Mouse (Mus musculus): Measurements from ENCODE around the gene Rexo4. TPM values are rescaled to one million over a fixed set of nuclear protein-coding genes. Genes with fewer than 3 reads are reported as not detected.

Gene Rexo4
- polyA plus RNA-seq, 1 experiment from 2014 or later = 53.9 TPM

- peak within 1 kb of the TSS; percentile 85 for H3K27ac ChIP-seq (ENCODE audit: low read depth, low read length)
- peak within 1 kb of the TSS; percentile 98 for H3K4me2 ChIP-seq (ENCODE audit: low read depth, low read length, severe bottlenecking)
- DNase-seq (ENCODE audit: low spot score) = peak; percentile 100
- H3K27me3 ChIP-seq (ENCODE audit: control insufficient read depth, insufficient read depth, low read length) = no peaks in the 10 kb centered on the region
- H3K4me1 ChIP-seq (replicated peaks; ENCODE audit: control insufficient read depth, insufficient read depth, low read length) = peaks cover 10% of the 10 kb centered on the region
- peak within 1 kb of the TSS; percentile 95 for H3K9ac ChIP-seq (ENCODE audit: low read length)
- peak within 1 kb of the TSS; percentile 93 for H3K4me3 ChIP-seq (ENCODE audit: low read depth, low read length)
- H3K9me3 ChIP-seq (ENCODE audit: control insufficient read depth, low read length) = no peaks in the 10 kb centered on the region
- WGBS = 0% methylated on average over 74 of the region's 74 CpGs
- H3K36me3 ChIP-seq (ENCODE audit: control insufficient read depth, insufficient read depth, low read length) = peaks cover 24% of the 10 kb centered on the region; the same call in 1 of the 2 replicates
- ATAC-seq (replicated peaks; ENCODE audit: low FRiP score) = peak; percentile 93
Measured at GRCm38 (mm10) chr2:26910124-26910993, 53.8 kb downstream of the Rexo4 start, which contains the start of the genes Med22 and Rpl7a. Gene Med22 (minus strand): TSS chr2:26910677. Gene Rpl7a (plus strand): TSS chr2:26910764.

GRCm38 (mm10) chr2:26909387-26909784 lies 54.8 kb downstream of the Rexo4 start:
- Histone ChIP-seq H3K9me3 (ENCODE audit: control insufficient read depth, low read length) (no peaks in the 10 kb centered on the region), H3K27ac (ENCODE audit: low read depth, low read length) (0 out of 2 replicates have a peak overlapping the region, but pooled peaks have one; percentile 18), H3K9ac (ENCODE audit: low read length) (peak overlapping the region; percentile 76), H3K27me3 (ENCODE audit: control insufficient read depth, insufficient read depth, low read length) (no peaks in the 10 kb centered on the region), H3K4me3 (ENCODE audit: low read depth, low read length) (peak overlapping the region; percentile 93), H3K4me2 (ENCODE audit: low read depth, low read length, severe bottlenecking) (peak overlapping the region; percentile 60), H3K36me3 (ENCODE audit: control insufficient read depth, insufficient read depth, low read length) (peaks cover 24% of the 10 kb centered on the region; the same call in 1 of the 2 replicates), H3K4me1 (replicated peaks; ENCODE audit: control insufficient read depth, insufficient read depth, low read length) (peaks cover 8% of the 10 kb centered on the region)
- ATAC-seq (replicated peaks; ENCODE audit: low FRiP score) = no peak
- DNase-seq (ENCODE audit: low spot score) = no peak

- peaks cover 21% of the 10 kb centered on the region; the same call in 1 of the 2 replicates for H3K36me3 ChIP-seq (ENCODE audit: control insufficient read depth, insufficient read depth, low read length)
- H3K27me3 ChIP-seq (ENCODE audit: control insufficient read depth, insufficient read depth, low read length) = no peaks in the 10 kb centered on the region
- 87% methylated on average over 18 of the region's 18 CpGs for WGBS
- H3K9ac ChIP-seq (ENCODE audit: low read length) = peak overlapping the region; percentile 47
- peak overlapping the region; percentile 60; the same call in 1 of the 2 replicates for H3K4me2 ChIP-seq (ENCODE audit: low read depth, low read length, severe bottlenecking)
- no peak for ATAC-seq (replicated peaks; ENCODE audit: low FRiP score)
- DNase-seq (ENCODE audit: low spot score) = peak; percentile 50
- peaks cover 8% of the 10 kb centered on the region for H3K4me1 ChIP-seq (replicated peaks; ENCODE audit: control insufficient read depth, insufficient read depth, low read length)
- H3K4me3 ChIP-seq (ENCODE audit: low read depth, low read length) = peak overlapping the region; percentile 93
- H3K9me3 ChIP-seq (ENCODE audit: control insufficient read depth, low read length) = no peaks in the 10 kb centered on the region
- H3K27ac ChIP-seq (ENCODE audit: low read depth, low read length) = no peak overlapping the region
Measured at GRCm38 (mm10) chr2:26908710-26909386, 55.3 kb downstream of the Rexo4 start.

GRCm38 (mm10) chr2:26907109-26907508 lies 57.1 kb downstream of the Rexo4 start:
- H3K27ac ChIP-seq (ENCODE audit: low read depth, low read length) = no peak overlapping the region
- no peaks in the 10 kb centered on the region for H3K27me3 ChIP-seq (ENCODE audit: control insufficient read depth, insufficient read depth, low read length)
- H3K4me1 ChIP-seq (replicated peaks; ENCODE audit: control insufficient read depth, insufficient read depth, low read length) = peaks cover 6% of the 10 kb centered on the region
- peaks cover 6% of the 10 kb centered on the region; the same call in 1 of the 2 replicates for H3K36me3 ChIP-seq (ENCODE audit: control insufficient read depth, insufficient read depth, low read length)
- DNase-seq (ENCODE audit: low spot score) = peak; percentile 57
- no peaks in the 10 kb centered on the region for H3K9me3 ChIP-seq (ENCODE audit: control insufficient read depth, low read length)
- WGBS = 68% methylated on average over 4 of the region's 4 CpGs
- no peak overlapping the region for H3K4me2 ChIP-seq (ENCODE audit: low read depth, low read length, severe bottlenecking)
- ATAC-seq (replicated peaks; ENCODE audit: low FRiP score) = no peak
- H3K4me3 ChIP-seq (ENCODE audit: low read depth, low read length) = no peak overlapping the region
- no peak overlapping the region for H3K9ac ChIP-seq (ENCODE audit: low read length)

- 85% methylated on average over 3 of the region's 3 CpGs for WGBS
- H3K4me3 ChIP-seq (ENCODE audit: low read depth, low read length) = no peak overlapping the region
- H3K36me3 ChIP-seq (ENCODE audit: control insufficient read depth, insufficient read depth, low read length) = peaks cover 5% of the 10 kb centered on the region; the same call in 1 of the 2 replicates
- no peaks in the 10 kb centered on the region for H3K9me3 ChIP-seq (ENCODE audit: control insufficient read depth, low read length)
- no peak overlapping the region for H3K4me2 ChIP-seq (ENCODE audit: low read depth, low read length, severe bottlenecking)
- H3K9ac ChIP-seq (ENCODE audit: low read length) = no peak overlapping the region
- H3K4me1 ChIP-seq (replicated peaks; ENCODE audit: control insufficient read depth, insufficient read depth, low read length) = peaks cover 10% of the 10 kb centered on the region
- no peak for DNase-seq (ENCODE audit: low spot score)
- no peaks in the 10 kb centered on the region for H3K27me3 ChIP-seq (ENCODE audit: control insufficient read depth, insufficient read depth, low read length)
- ATAC-seq (replicated peaks; ENCODE audit: low FRiP score) = no peak
- no peak overlapping the region for H3K27ac ChIP-seq (ENCODE audit: low read depth, low read length)
Measured at GRCm38 (mm10) chr2:26906431-26906830, 57.8 kb downstream of the Rexo4 start.

GRCm38 (mm10) chr2:26905936-26906335 lies 58.2 kb downstream of the Rexo4 start:
- H3K4me1 ChIP-seq (replicated peaks; ENCODE audit: control insufficient read depth, insufficient read depth, low read length) = peaks cover 10% of the 10 kb centered on the region
- H3K4me2 ChIP-seq (ENCODE audit: low read depth, low read length, severe bottlenecking) = no peak overlapping the region
- H3K27me3 ChIP-seq (ENCODE audit: control insufficient read depth, insufficient read depth, low read length) = no peaks in the 10 kb centered on the region
- ATAC-seq (replicated peaks; ENCODE audit: low FRiP score) (no peak), DNase-seq (ENCODE audit: low spot score) (peak; percentile 40)
- H3K36me3 ChIP-seq (ENCODE audit: control insufficient read depth, insufficient read depth, low read length) = peaks cover 5% of the 10 kb centered on the region; the same call in 1 of the 2 replicates
- H3K4me3 ChIP-seq (ENCODE audit: low read depth, low read length) = no peak overlapping the region
- H3K9me3 ChIP-seq (ENCODE audit: control insufficient read depth, low read length) = no peaks in the 10 kb centered on the region
- 85% methylated on average over 2 of the region's 2 CpGs for WGBS
- H3K27ac ChIP-seq (ENCODE audit: low read depth, low read length) = no peak overlapping the region
- no peak overlapping the region for H3K9ac ChIP-seq (ENCODE audit: low read length)

Other genes starting within 250 kb of the Rexo4 start
- gene Abo, start 99.4 kb downstream of the Rexo4 start, polyA plus RNA-seq (2014; fragmentation: Nextera tagmentation; extraction: Ambion mirVana) = not detected in 2 replicates
- gene Surf6, start 61.5 kb downstream of the Rexo4 start, polyA plus RNA-seq (2014; fragmentation: Nextera tagmentation; extraction: Ambion mirVana) = 15.6 and 15.7 TPM in 2 replicates
- gene Med22, start 53.7 kb downstream of the Rexo4 start, polyA plus RNA-seq (2014; fragmentation: Nextera tagmentation; extraction: Ambion mirVana) = 112 and 120 TPM in 2 replicates
- gene Rpl7a, start 53.6 kb downstream of the Rexo4 start, polyA plus RNA-seq (2014; fragmentation: Nextera tagmentation; extraction: Ambion mirVana) = 647 and 668 TPM in 2 replicates
- 43.6 and 44.5 TPM in 2 replicates for gene Surf2, start 48.0 kb downstream of the Rexo4 start, polyA plus RNA-seq (2014; fragmentation: Nextera tagmentation; extraction: Ambion mirVana)
- 44.1 and 44.6 TPM in 2 replicates for gene Surf1, start 47.9 kb downstream of the Rexo4 start, polyA plus RNA-seq (2014; fragmentation: Nextera tagmentation; extraction: Ambion mirVana)
- 144 and 152 TPM in 2 replicates for gene Surf4, start 30.5 kb downstream of the Rexo4 start, polyA plus RNA-seq (2014; fragmentation: Nextera tagmentation; extraction: Ambion mirVana)
- gene Stkld1, start 30.3 kb downstream of the Rexo4 start, polyA plus RNA-seq (2014; fragmentation: Nextera tagmentation; extraction: Ambion mirVana) = 0.11 TPM in 1 of 2 replicates, not detected in the other
- gene Adamts13, start 9.0 kb upstream of the Rexo4 start, polyA plus RNA-seq (2014; fragmentation: Nextera tagmentation; extraction: Ambion mirVana) = 0.08 TPM in 1 of 2 replicates, not detected in the other
- 103 and 109 TPM in 2 replicates for gene Cacfd1, start 45.5 kb upstream of the Rexo4 start, polyA plus RNA-seq (2014; fragmentation: Nextera tagmentation; extraction: Ambion mirVana)
- 1.3 and 2.2 TPM in 2 replicates for gene Slc2a6, start 63.6 kb upstream of the Rexo4 start, polyA plus RNA-seq (2014; fragmentation: Nextera tagmentation; extraction: Ambion mirVana)
- not detected in 2 replicates for gene Mymk, start 107.8 kb upstream of the Rexo4 start, polyA plus RNA-seq (2014; fragmentation: Nextera tagmentation; extraction: Ambion mirVana)
- gene Adamtsl2, start 115.0 kb upstream of the Rexo4 start, polyA plus RNA-seq (2014; fragmentation: Nextera tagmentation; extraction: Ambion mirVana) = 4.0 and 4.4 TPM in 2 replicates
- 0.09 TPM in 1 of 2 replicates, not detected in the other for gene Fam163b, start 178.1 kb upstream of the Rexo4 start, polyA plus RNA-seq (2014; fragmentation: Nextera tagmentation; extraction: Ambion mirVana)
- not detected in 2 replicates for gene Dbh, start 200.8 kb upstream of the Rexo4 start, polyA plus RNA-seq (2014; fragmentation: Nextera tagmentation; extraction: Ambion mirVana)